Mouse (Mus musculus) erythroblast, embryonic 14.5 days (primary cell): ENCODE data around the gene Myo5a. TPM values are rescaled to one million over a fixed set of nuclear protein-coding genes. Genes with fewer than 3 reads are reported as not detected.

Experiments
- H3K27me3 ChIP-seq: 2 replicates; pipeline ENCODE4 v1.6.1; 2012; ENCODE audit warnings: inconsistent platforms; ENCODE audit not compliant: control insufficient read depth
- H3K36me3 ChIP-seq: 2 replicates; pipeline ENCODE4 v1.6.1; 2012; ENCODE audit warnings: mild to moderate bottlenecking, inconsistent platforms; ENCODE audit not compliant: control insufficient read depth
- H3K4me1 ChIP-seq: 2 replicates; pipeline ENCODE4 v1.6.1; 2012; ENCODE audit warnings: inconsistent platforms; ENCODE audit not compliant: control insufficient read depth
- H3K4me3 ChIP-seq: replicated peaks from 2 replicates; pipeline ENCODE3; 2012; ENCODE audit warnings: moderate library complexity, mild to moderate bottlenecking, inconsistent platforms
- H3K9me3 ChIP-seq: 2 replicates; pipeline ENCODE4 v1.6.1; 2012; ENCODE audit warnings: low read length, inconsistent platforms, mixed read lengths; ENCODE audit not compliant: control insufficient read depth
- GATA1 ChIP-seq: IDR thresholded peaks from 2 replicates; pipeline ENCODE4 v1.6.1; 2012; ENCODE audit warnings: low read length, inconsistent platforms, mixed read lengths
- TAL1 ChIP-seq: IDR thresholded peaks from 3 replicates; pipeline ENCODE4 v1.6.1; 2012; ENCODE audit warnings: low read length, inconsistent platforms, mixed read lengths
- polyA plus RNA-seq: library from polyadenylated mRNA; stranded (reverse); fragments of >175 nt; gene quantifications from 2 replicates; pipeline ENCODE4 v1.2.3, GENCODE M21; 2012

Myo5a gene
- polyA plus RNA-seq, 1 experiment = 0.08 TPM

DNA sequence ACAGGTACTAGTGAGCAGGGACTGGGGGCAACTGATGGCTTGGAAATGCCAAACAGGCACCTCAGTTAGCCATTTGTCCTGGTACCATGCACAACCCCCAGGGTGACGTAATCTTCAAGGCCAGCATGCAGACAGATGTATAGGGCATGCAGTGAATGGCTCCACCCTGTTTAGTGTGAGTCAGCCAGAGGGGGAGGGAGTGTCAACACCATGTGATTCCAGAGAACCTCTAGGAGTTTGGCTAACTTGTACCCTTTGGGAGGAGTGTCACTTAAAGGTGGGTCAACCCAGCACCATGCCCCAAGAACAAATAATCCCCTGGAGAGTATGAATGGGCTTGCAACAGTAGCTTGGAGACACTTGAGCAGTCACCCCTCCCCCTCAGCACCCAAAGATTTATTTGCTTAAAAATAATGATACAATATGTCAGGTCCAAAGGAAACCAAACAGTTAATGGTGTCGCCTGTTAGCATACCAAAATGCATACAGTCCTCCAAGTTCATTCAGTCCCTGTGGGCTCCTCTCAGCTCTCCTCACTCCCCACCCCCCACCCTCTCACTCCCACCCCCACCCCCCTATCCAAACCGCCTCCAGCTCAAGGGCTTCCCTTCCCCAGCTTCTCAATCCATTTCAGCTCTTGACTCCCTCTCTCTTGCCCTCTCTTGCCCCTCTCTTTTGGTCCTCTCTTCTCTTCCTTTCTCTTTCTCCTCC, 193.3 kb downstream of the Myo5a start:
- no peaks in the 10 kb centered on the region for H3K9me3 ChIP-seq
- no peaks in the 10 kb centered on the region for H3K36me3 ChIP-seq
- H3K4me1 ChIP-seq = no peaks in the 10 kb centered on the region
- TF ChIP-seq GATA1 = no peak
- TF ChIP-seq TAL1 = no peak
- no peak overlapping the region for H3K4me3 ChIP-seq
- H3K27me3 ChIP-seq = no peaks in the 10 kb centered on the region

DNA sequence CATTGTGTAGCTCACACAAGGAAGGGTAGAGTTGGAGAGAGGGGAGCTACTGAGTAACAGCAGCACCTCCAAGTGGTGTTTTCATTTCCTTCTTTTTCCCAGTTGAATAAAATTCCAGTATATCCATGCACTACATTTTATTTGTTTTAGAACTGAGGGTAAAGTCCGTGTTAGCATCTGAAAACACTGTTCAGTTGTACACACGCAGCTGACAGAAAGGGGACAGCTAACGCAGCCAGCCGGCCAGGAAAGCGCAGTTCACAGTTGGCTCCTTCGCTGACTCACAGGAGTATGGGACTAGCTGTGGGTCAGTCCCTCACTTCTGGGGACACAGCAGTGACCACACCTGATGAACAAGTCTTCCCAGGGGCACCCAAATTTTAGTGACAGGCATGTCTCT, 196.3 kb downstream of the Myo5a start:
- Histone ChIP-seq H3K4me1 (no peaks in the 10 kb centered on the region), H3K9me3 (no peaks in the 10 kb centered on the region), H3K4me3 (no peak overlapping the region), H3K27me3 (no peaks in the 10 kb centered on the region), H3K36me3 (no peaks in the 10 kb centered on the region)
- TF ChIP-seq TAL1 (no peak), GATA1 (no peak)

DNA sequence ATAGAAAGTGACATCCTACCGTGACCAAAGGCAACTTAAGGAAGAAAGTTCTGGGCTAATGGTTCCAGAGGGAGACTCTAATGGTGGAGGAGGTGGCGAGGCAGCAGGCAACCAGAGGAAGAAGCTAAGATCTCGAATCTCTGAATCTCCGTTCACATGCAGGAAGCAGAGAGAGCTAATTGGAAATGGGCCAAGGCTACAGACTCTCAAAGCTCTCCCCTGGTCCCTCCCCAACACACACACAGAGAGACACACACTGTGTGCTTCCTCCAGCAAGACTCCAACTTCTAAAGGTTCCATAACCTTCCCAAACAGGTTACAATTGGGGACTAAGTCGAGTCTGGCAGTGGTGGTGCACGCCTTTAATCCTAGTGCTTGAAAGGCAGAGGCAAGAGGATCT, 199.6 kb downstream of the Myo5a start:
- Histone ChIP-seq H3K36me3 (no peaks in the 10 kb centered on the region), H3K9me3 (no peaks in the 10 kb centered on the region), H3K4me3 (no peak overlapping the region), H3K27me3 (no peaks in the 10 kb centered on the region), H3K4me1 (no peaks in the 10 kb centered on the region)
- no peak for TF ChIP-seq GATA1
- TF ChIP-seq TAL1 = no peak

DNA sequence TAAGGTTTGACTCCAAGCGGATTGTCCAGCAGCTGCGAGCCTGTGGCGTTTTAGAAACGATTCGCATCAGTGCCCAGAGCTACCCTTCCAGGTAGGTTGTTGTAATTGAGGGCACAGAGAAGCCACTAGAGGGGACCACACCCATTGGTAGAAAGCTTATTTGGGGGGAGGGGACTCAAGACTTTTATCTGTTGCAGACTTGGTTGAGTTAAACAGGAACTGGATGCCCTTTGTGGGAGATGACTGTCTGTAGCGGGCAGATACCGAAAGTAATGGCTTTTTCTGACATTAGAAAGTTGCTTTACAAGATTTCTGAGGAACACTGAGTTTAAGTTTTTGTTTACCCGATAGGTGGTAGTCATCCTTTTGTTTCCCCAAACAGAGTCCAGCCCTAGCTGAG, 200.7 kb downstream of the Myo5a start:
- Histone ChIP-seq H3K4me3 (no peak overlapping the region), H3K4me1 (no peaks in the 10 kb centered on the region), H3K27me3 (no peaks in the 10 kb centered on the region), H3K36me3 (no peaks in the 10 kb centered on the region), H3K9me3 (no peaks in the 10 kb centered on the region)
- TF ChIP-seq GATA1 (no peak), TAL1 (no peak)

Other genes starting within 250 kb of the Myo5a start
- gene Onecut1, start 209.1 kb upstream of the Myo5a start, polyA plus RNA-seq = 0.01 TPM in 1 of 2 replicates, not detected in the other
- gene Fam214a, start 118.1 kb upstream of the Myo5a start, polyA plus RNA-seq = not detected in 2 replicates
- 9.0 and 10.8 TPM in 2 replicates for gene Arpp19, start 33.4 kb upstream of the Myo5a start, polyA plus RNA-seq
- not detected in 2 replicates for gene Myo5c, start 161.0 kb downstream of the Myo5a start, polyA plus RNA-seq
- gene Gnb5, start 235.3 kb downstream of the Myo5a start, polyA plus RNA-seq = not detected in 2 replicates